Mouse (Mus musculus): ENCODE measurements around the gene Maml2. TPM values are rescaled to one million over a fixed set of nuclear protein-coding genes. Genes with fewer than 3 reads are reported as not detected.

The Maml2 gene
- polyA plus RNA-seq, 1 experiment = 1.5 TPM

DNA sequence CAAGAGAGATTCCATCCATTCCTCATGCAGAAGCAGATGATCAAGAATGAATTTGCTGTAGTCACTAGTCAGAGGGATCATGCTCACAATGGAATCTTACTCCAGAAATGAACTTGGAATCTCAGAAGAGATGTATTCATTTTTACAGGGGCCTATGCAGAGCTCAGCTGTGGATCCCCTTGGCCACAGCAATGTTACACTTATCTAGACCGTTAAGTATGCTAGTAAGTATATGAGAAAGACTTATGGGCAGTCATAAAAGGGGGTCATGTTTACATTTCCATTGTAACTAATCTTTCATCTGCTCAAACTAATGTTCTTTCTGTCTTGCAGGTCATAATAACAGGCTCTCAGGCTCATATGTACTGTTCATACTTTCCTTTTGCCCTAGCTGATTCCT is 227.3 kb downstream of the Maml2 start:
- no peaks in the 10 kb centered on the region for H3K36me3 ChIP-seq (ENCODE audit: control insufficient read depth, insufficient read depth)
- H3ac ChIP-seq (ENCODE audit: control insufficient read depth, insufficient read length, low read depth) = no peak overlapping the region
- no peaks in the 10 kb centered on the region for H3K79me2 ChIP-seq (ENCODE audit: control insufficient read depth, insufficient read depth)
- no peaks in the 10 kb centered on the region for H3K79me3 ChIP-seq (ENCODE audit: low read depth)
- H3K4me3 ChIP-seq (ENCODE audit: insufficient read depth, poor library complexity, severe bottlenecking) = no peak overlapping the region
- no peak for TF ChIP-seq CEBPB (IDR thresholded peaks at IDR 0.05; ENCODE audit: low read depth)
- no peaks in the 10 kb centered on the region for H3K27me3 ChIP-seq (ENCODE audit: control insufficient read depth, insufficient read depth, insufficient read length)

DNA sequence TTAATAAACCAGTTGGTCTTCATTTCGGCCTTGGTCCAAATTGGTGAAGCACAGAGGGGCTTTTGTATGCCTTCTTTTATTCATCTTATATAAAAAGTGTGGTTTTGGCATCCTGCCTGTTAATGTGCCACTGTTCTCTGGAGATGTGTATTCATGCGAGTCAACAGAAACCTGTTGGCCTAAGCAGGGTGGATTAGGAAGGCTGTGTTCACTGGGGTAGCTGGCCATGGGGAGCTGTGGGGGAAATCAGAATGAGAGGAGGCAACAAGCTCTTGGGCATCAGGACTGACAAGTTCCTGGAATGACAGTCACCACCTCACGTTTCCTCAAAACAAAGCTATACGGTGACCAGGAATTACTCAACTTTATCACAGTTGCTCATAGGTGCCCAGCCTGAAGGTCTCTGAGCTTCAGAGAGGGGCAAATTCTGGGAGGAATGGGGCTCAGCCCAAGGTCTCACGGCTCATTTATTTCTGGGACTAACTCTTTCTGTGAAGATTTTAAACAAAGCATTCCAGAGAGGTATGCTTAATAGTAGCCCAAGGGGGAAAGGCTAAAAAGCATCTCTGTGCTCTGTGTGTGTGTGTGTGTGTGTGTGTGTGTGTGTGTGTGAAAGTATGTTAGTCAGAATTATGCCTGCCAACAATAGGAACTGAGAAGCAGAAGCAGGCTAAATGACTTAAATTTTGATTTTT is 228.0 kb downstream of the Maml2 start:
- H3K27me3 ChIP-seq (ENCODE audit: control insufficient read depth, insufficient read depth, insufficient read length) = no peaks in the 10 kb centered on the region
- TF ChIP-seq MYOG (IDR thresholded peaks at IDR 0.05; ENCODE audit: control insufficient read depth, extremely low read depth, insufficient read length) (no peak), FOSL1 (IDR thresholded peaks at IDR 0.05; ENCODE audit: insufficient read depth, low read length, poor library complexity, severe bottlenecking) (no peak), MAX (IDR thresholded peaks at IDR 0.05) (no peak), CEBPB (IDR thresholded peaks at IDR 0.05; ENCODE audit: low read depth) (no peak), CTCF (IDR thresholded peaks at IDR 0.05; ENCODE audit: control insufficient read depth, insufficient read depth, insufficient read length) (no peak), USF1 (IDR thresholded peaks at IDR 0.05; ENCODE audit: low read depth) (no peak), MYOD1 (IDR thresholded peaks at IDR 0.05; ENCODE audit: control insufficient read depth, insufficient read length, low read depth) (no peak)
- H3ac ChIP-seq (ENCODE audit: control insufficient read depth, insufficient read length, low read depth) = no peak overlapping the region

DNA sequence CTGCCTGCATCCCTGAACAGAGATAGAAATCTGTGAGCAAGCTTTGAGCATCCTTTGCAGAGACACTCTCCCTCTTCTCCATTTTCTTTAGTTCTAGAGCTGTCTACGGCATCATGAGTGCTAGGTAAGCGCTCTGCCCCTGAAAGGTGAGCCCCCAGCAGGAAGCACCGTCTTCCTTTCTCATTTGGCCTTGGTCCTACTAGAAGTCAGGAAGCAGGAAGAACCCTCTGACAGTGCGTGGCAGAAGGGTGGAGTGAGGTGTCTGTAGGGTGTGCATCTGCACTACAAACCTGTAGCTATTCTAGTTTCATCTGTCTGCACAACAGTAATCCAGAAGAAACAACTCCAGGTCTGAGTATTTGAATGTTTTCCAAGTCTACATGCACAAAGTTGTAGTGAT is 232.8 kb downstream of the Maml2 start:
- no peaks in the 10 kb centered on the region for H3K79me2 ChIP-seq (ENCODE audit: control insufficient read depth, insufficient read depth)
- no peak overlapping the region for H3ac ChIP-seq (ENCODE audit: control insufficient read depth, insufficient read length, low read depth)
- H3K4me3 ChIP-seq (ENCODE audit: insufficient read depth, poor library complexity, severe bottlenecking) = no peak overlapping the region
- no peak for TF ChIP-seq FOSL1 (IDR thresholded peaks at IDR 0.05; ENCODE audit: insufficient read depth, low read length, poor library complexity, severe bottlenecking)
- TF ChIP-seq CEBPB (IDR thresholded peaks at IDR 0.05; ENCODE audit: low read depth) = no peak
- TF ChIP-seq USF1 (IDR thresholded peaks at IDR 0.05; ENCODE audit: low read depth) = no peak
- no peak for TF ChIP-seq CTCF (IDR thresholded peaks at IDR 0.05; ENCODE audit: control insufficient read depth, insufficient read depth, insufficient read length)
- TF ChIP-seq MAX (IDR thresholded peaks at IDR 0.05) = no peak
- TF ChIP-seq MYOD1 (IDR thresholded peaks at IDR 0.05; ENCODE audit: control insufficient read depth, insufficient read length, low read depth) = no peak
- no peak for TF ChIP-seq MYOG (IDR thresholded peaks at IDR 0.05; ENCODE audit: control insufficient read depth, extremely low read depth, insufficient read length)
- H3K79me3 ChIP-seq (ENCODE audit: low read depth) = no peaks in the 10 kb centered on the region
- no peaks in the 10 kb centered on the region for H3K36me3 ChIP-seq (ENCODE audit: control insufficient read depth, insufficient read depth)
- H3K27me3 ChIP-seq (ENCODE audit: control insufficient read depth, insufficient read depth, insufficient read length) = no peaks in the 10 kb centered on the region

More for the DNA sequence above, 228.0 kb downstream of the Maml2 start:
- no peaks in the 10 kb centered on the region for H3K79me3 ChIP-seq (ENCODE audit: low read depth)
- no peaks in the 10 kb centered on the region for H3K79me2 ChIP-seq (ENCODE audit: control insufficient read depth, insufficient read depth)
- no peak overlapping the region for H3K4me3 ChIP-seq (ENCODE audit: insufficient read depth, poor library complexity, severe bottlenecking)
- no peaks in the 10 kb centered on the region for H3K36me3 ChIP-seq (ENCODE audit: control insufficient read depth, insufficient read depth)

DNA sequence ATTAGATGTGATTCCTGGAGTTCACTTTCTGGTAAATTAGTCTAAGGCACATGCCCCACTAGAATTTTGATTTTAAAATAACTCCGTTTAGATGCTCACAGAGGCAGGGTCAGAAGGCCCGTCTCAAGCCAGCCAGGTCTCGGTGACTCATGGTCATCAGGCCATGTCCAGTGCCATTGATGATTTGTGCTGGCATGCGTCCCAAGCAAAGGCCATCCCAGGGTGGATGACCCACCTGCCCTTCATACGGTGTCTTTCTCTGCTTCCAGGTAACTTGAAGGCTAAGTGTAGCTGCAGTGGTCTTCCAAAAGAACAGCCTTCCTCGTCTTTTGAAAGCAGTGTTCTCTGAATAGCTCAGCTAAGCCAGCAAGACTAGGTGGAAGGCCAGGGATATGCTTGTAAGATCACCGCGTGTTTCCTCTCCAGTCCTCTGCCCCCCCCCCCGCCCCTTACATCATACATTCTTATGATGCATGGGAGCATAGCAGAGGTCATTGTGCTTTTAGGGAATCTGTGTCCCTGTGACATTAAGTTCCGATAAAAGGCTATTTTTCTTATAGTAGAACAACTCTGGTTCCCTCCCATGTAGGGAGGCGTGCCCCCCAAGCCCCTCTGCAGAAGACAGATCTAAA is 235.4 kb downstream of the Maml2 start:
- H3K79me3 ChIP-seq (ENCODE audit: low read depth) = no peaks in the 10 kb centered on the region

DNA sequence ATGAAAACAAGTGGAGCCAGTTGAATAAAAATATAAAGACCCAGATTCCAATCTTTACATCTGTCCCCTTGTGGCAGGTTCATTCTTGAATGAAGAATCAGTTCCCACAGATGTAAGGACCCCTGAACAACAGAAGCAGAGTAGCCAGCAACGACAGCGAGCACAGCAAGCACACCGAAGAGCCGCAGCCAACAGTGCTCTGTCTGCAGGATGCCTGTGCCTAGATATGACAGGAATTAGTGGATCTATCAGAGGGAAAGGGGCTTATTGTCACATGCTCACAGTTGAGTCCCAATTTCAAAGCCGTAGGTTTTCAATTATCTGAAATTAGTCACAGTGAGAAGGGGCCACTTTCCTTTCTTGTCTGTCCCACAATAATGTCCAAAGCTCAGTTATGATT is 238.0 kb downstream of the Maml2 start:
- no peak overlapping the region for H3ac ChIP-seq (ENCODE audit: control insufficient read depth, insufficient read length, low read depth)
- no peak for TF ChIP-seq MYOG (IDR thresholded peaks at IDR 0.05; ENCODE audit: control insufficient read depth, extremely low read depth, insufficient read length)
- TF ChIP-seq MYOD1 (IDR thresholded peaks at IDR 0.05; ENCODE audit: control insufficient read depth, insufficient read length, low read depth) = no peak
- TF ChIP-seq CTCF (IDR thresholded peaks at IDR 0.05; ENCODE audit: control insufficient read depth, insufficient read depth, insufficient read length) = no peak
- TF ChIP-seq MAX (IDR thresholded peaks at IDR 0.05) = no peak
- no peak for TF ChIP-seq CEBPB (IDR thresholded peaks at IDR 0.05; ENCODE audit: low read depth)
- TF ChIP-seq FOSL1 (IDR thresholded peaks at IDR 0.05; ENCODE audit: insufficient read depth, low read length, poor library complexity, severe bottlenecking) = no peak
- TF ChIP-seq USF1 (IDR thresholded peaks at IDR 0.05; ENCODE audit: low read depth) = no peak
- no peaks in the 10 kb centered on the region for H3K79me2 ChIP-seq (ENCODE audit: control insufficient read depth, insufficient read depth)
- H3K79me3 ChIP-seq (ENCODE audit: low read depth) = no peaks in the 10 kb centered on the region
- no peak overlapping the region for H3K4me3 ChIP-seq (ENCODE audit: insufficient read depth, poor library complexity, severe bottlenecking)
- H3K27me3 ChIP-seq (ENCODE audit: control insufficient read depth, insufficient read depth, insufficient read length) = no peaks in the 10 kb centered on the region
- H3K36me3 ChIP-seq (ENCODE audit: control insufficient read depth, insufficient read depth) = no peaks in the 10 kb centered on the region

More for the DNA sequence above, 235.4 kb downstream of the Maml2 start:
- TF ChIP-seq MYOD1 (IDR thresholded peaks at IDR 0.05; ENCODE audit: control insufficient read depth, insufficient read length, low read depth) (no peak), MAX (IDR thresholded peaks at IDR 0.05) (no peak), USF1 (IDR thresholded peaks at IDR 0.05; ENCODE audit: low read depth) (no peak), CEBPB (IDR thresholded peaks at IDR 0.05; ENCODE audit: low read depth) (no peak), CTCF (IDR thresholded peaks at IDR 0.05; ENCODE audit: control insufficient read depth, insufficient read depth, insufficient read length) (no peak), FOSL1 (IDR thresholded peaks at IDR 0.05; ENCODE audit: insufficient read depth, low read length, poor library complexity, severe bottlenecking) (no peak), MYOG (IDR thresholded peaks at IDR 0.05; ENCODE audit: control insufficient read depth, extremely low read depth, insufficient read length) (no peak)
- Histone ChIP-seq H3K79me2 (ENCODE audit: control insufficient read depth, insufficient read depth) (no peaks in the 10 kb centered on the region), H3ac (ENCODE audit: control insufficient read depth, insufficient read length, low read depth) (no peak overlapping the region), H3K36me3 (ENCODE audit: control insufficient read depth, insufficient read depth) (no peaks in the 10 kb centered on the region), H3K27me3 (ENCODE audit: control insufficient read depth, insufficient read depth, insufficient read length) (no peaks in the 10 kb centered on the region), H3K4me3 (ENCODE audit: insufficient read depth, poor library complexity, severe bottlenecking) (no peak overlapping the region)

Measured in C2C12 (cell line).